Mouse (Mus musculus) myocyte (in vitro differentiated cells): ENCODE data around the gene Sucla2.

ENCODE experiments used
- E2F4 ChIP-seq: IDR thresholded peaks from one replicate; pipeline ENCODE4 v1.6.1; 2011; ENCODE audit warnings: mild to moderate bottlenecking, control low read depth, moderate library complexity; ENCODE audit not compliant: insufficient read depth
- MAX ChIP-seq: IDR thresholded peaks from one replicate; pipeline ENCODE4 v1.6.1; 2011; ENCODE audit warnings: low read depth, mild to moderate bottlenecking, control low read depth
- POLR2AphosphoS2 ChIP-seq: IDR thresholded peaks from one replicate; pipeline ENCODE4 v1.6.1; 2011; ENCODE audit warnings: low read depth, control low read depth; ENCODE audit not compliant: insufficient read length
- USF1 ChIP-seq: IDR thresholded peaks from one replicate; pipeline ENCODE4 v1.6.1; 2011; ENCODE audit warnings: low read depth, mild to moderate bottlenecking, control low read depth, moderate library complexity

DNA sequence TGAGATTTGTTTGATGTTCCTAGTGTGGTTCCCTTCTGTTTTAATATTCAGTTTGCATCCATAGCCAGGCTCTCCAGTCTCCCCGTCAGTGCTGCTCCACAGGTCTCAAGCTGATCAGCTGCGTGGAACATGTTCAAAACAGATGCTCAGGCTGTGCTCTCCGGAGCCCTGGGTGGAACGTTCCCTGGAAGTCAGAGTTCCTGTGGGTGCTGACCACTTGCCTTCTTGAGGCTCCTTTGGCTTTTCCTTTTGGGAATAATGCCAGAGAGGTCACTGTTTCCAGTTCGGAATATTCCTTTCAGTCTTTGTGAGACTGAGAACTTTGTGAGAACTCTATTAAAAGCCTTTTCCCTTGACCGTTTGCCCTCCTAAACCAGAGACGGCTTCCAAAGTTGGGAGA lies 49.6 kb upstream of the Sucla2 start:
- TF ChIP-seq MAX (no peak), USF1 (no peak), E2F4 (no peak), POLR2AphosphoS2 (no peak)
